Mouse (Mus musculus) liver, postnatal 0 days (tissue): ENCODE results near the gene Znrf1. TPM values are rescaled to one million over a fixed set of nuclear protein-coding genes. Genes with fewer than 3 reads are reported as not detected.
A peak's percentile ranks its signal among the peaks of the same experiment; 100 is the strongest.

Experiments used
- ATAC-seq: fragments of 200-750 bp; cut with Nextera tagmentation; 2 replicates; pipeline ENCODE4 v1.8.0; 2017; ENCODE audit warnings: mild to moderate bottlenecking, moderate library complexity
- DNase-seq: peaks from one replicate; pipeline ENCODE4 v3.0.0-alpha.2; 2016
- H3K27ac ChIP-seq: fragments of 300-500 bp; sonication (generic); 2 replicates; pipeline ENCODE4 v1.5.1; 2014; ENCODE audit warnings: antibody characterized with exemption, moderate library complexity, mild to moderate bottlenecking, low read depth
- H3K27me3 ChIP-seq: fragments of 300-500 bp; sonication (generic); 2 replicates; pipeline ENCODE4 v1.6.1; 2014; ENCODE audit warnings: low read length, control low read depth, mixed read lengths; ENCODE audit not compliant: insufficient read depth
- H3K36me3 ChIP-seq: fragments of 300-500 bp; sonication (generic); replicated peaks from 2 replicates; pipeline ENCODE4 v1.6.1; 2014; ENCODE audit warnings: mild to moderate bottlenecking, control low read depth, low read length, moderate library complexity, mixed read lengths; ENCODE audit not compliant: insufficient read depth
- H3K4me1 ChIP-seq: fragments of 300-500 bp; sonication (generic); 2 replicates; pipeline ENCODE4 v1.6.1; 2014; ENCODE audit warnings: antibody characterized with exemption, mild to moderate bottlenecking, control low read depth; ENCODE audit not compliant: insufficient read depth
- H3K4me2 ChIP-seq: fragments of 300-500 bp; sonication (generic); 2 replicates; pipeline ENCODE4 v1.6.1; 2014; ENCODE audit warnings: low read depth, mild to moderate bottlenecking, low read length, moderate library complexity, mixed read lengths
- H3K4me3 ChIP-seq: fragments of 300-500 bp; sonication (generic); 2 replicates; pipeline ENCODE4 v1.5.1; 2014; ENCODE audit warnings: low read depth, low read length
- H3K9ac ChIP-seq: fragments of 300-500 bp; sonication (generic); replicated peaks from 2 replicates; pipeline ENCODE4 v1.6.1; 2014; ENCODE audit warnings: mild to moderate bottlenecking, moderate library complexity
- H3K9me3 ChIP-seq: fragments of 300-500 bp; sonication (generic); 2 replicates; pipeline ENCODE4 v1.6.1; 2016; ENCODE audit warnings: mild to moderate bottlenecking, control low read depth, low read length, mixed read lengths
- CTCF ChIP-seq: sonication (generic); IDR thresholded peaks from 2 replicates; pipeline ENCODE4 v1.5.1; 2016; ENCODE audit warnings: antibody characterized with exemption, low read depth
- EP300 ChIP-seq: IDR thresholded peaks from 2 replicates; pipeline ENCODE4 v1.6.1; 2016; ENCODE audit warnings: antibody characterized with exemption, low read depth, mild to moderate bottlenecking
- WGBS: fragments of 180-500 bp; shearing (Covaris S2); extraction: QIAGEN DNeasy Blood & Tissue Kit; methylation state at CpG from one replicate; pipeline ENCODE4 v1.1.7; 2014; ENCODE audit not compliant: insufficient replicate concordance; 5-methylcytosine and 5-hydroxymethylcytosine counted together
- polyA plus RNA-seq: library from polyadenylated mRNA; unstranded; fragments of >200 nt; fragmentation: Nextera tagmentation; extraction: Ambion mirVana; gene quantifications from 2 replicates; pipeline ENCODE4 v1.2.1, GENCODE M21; 2015

The Znrf1 gene
- polyA plus RNA-seq, 1 experiment from 2014 or later, result 6.3 TPM

GRCm38 (mm10) chr8:111577880-111578533 lies 42.1 kb downstream of the Znrf1 start:
- no peak overlapping the region for H3K4me2 ChIP-seq
- WGBS, result 72% methylated on average over 9 of the region's 9 CpGs
- TF ChIP-seq CTCF, result no peak
- TF ChIP-seq EP300, result no peak
- no peak overlapping the region for H3K9ac ChIP-seq
- no peaks in the 10 kb centered on the region for H3K9me3 ChIP-seq
- H3K4me1 ChIP-seq, result peaks cover under 1% of the 10 kb centered on the region; the same call in 1 of the 2 replicates
- H3K36me3 ChIP-seq, result no peaks in the 10 kb centered on the region
- ATAC-seq, result no peak
- no peaks in the 10 kb centered on the region for H3K27me3 ChIP-seq
- no peak for DNase-seq
- no peak overlapping the region for H3K4me3 ChIP-seq
- no peak overlapping the region for H3K27ac ChIP-seq

- Histone ChIP-seq H3K4me1 (no peaks in the 10 kb centered on the region), H3K9me3 (no peaks in the 10 kb centered on the region), H3K4me3 (no peak overlapping the region), H3K27ac (no peak overlapping the region), H3K27me3 (no peaks in the 10 kb centered on the region), H3K36me3 (no peaks in the 10 kb centered on the region), H3K4me2 (no peak overlapping the region), H3K9ac (no peak overlapping the region)
- DNase-seq, result no peak
- whole genome bisulfite sequencing, result 85% methylated on average over 1 of the region's 1 CpGs
- no peak for ATAC-seq
- TF ChIP-seq EP300, result no peak
- no peak for TF ChIP-seq CTCF
These were observed 43.4 kb downstream of the Znrf1 start for GRCm38 (mm10) chr8:111579318-111579717.

- no peak overlapping the region for H3K4me2 ChIP-seq
- ATAC-seq, result no peak
- no peaks in the 10 kb centered on the region for H3K4me1 ChIP-seq
- no peak overlapping the region for H3K27ac ChIP-seq
- H3K27me3 ChIP-seq, result no peaks in the 10 kb centered on the region
- H3K36me3 ChIP-seq, result no peaks in the 10 kb centered on the region
- WGBS, result 84% methylated on average over 3 of the region's 3 CpGs
- no peak for TF ChIP-seq EP300
- TF ChIP-seq CTCF, result no peak
- no peak for DNase-seq
- H3K9ac ChIP-seq, result no peak overlapping the region
- no peak overlapping the region for H3K4me3 ChIP-seq
- H3K9me3 ChIP-seq, result no peaks in the 10 kb centered on the region
These were observed 44.4 kb downstream of the Znrf1 start for GRCm38 (mm10) chr8:111580306-111580705.

- Histone ChIP-seq H3K9ac (no peak overlapping the region), H3K4me3 (no peak overlapping the region), H3K4me2 (no peak overlapping the region), H3K27me3 (no peaks in the 10 kb centered on the region), H3K4me1 (no peaks in the 10 kb centered on the region), H3K27ac (no peak overlapping the region), H3K36me3 (no peaks in the 10 kb centered on the region), H3K9me3 (no peaks in the 10 kb centered on the region)
- no peak for TF ChIP-seq CTCF
- TF ChIP-seq EP300, result no peak
- DNase-seq (no peak), ATAC-seq (no peak)
- WGBS, result 88% methylated on average over 3 of the region's 3 CpGs
These were observed 46.5 kb downstream of the Znrf1 start for GRCm38 (mm10) chr8:111582386-111582785.

- H3K27me3 ChIP-seq, result no peaks in the 10 kb centered on the region
- no peak for DNase-seq
- ATAC-seq, result no peak
- H3K9me3 ChIP-seq, result no peaks in the 10 kb centered on the region
- TF ChIP-seq CTCF, result no peak
- TF ChIP-seq EP300, result no peak
- H3K4me3 ChIP-seq, result no peak overlapping the region
- no peaks in the 10 kb centered on the region; the same call in 1 of the 2 replicates for H3K4me1 ChIP-seq
- 80% methylated on average over 3 of the region's 3 CpGs for WGBS
- H3K4me2 ChIP-seq, result no peak overlapping the region
- H3K9ac ChIP-seq, result no peak overlapping the region
- H3K27ac ChIP-seq, result no peak overlapping the region
- no peaks in the 10 kb centered on the region for H3K36me3 ChIP-seq
These were observed 49.0 kb downstream of the Znrf1 start for GRCm38 (mm10) chr8:111584946-111585345.

GRCm38 (mm10) chr8:111587545-111588094 lies 51.7 kb downstream of the Znrf1 start:
- no peak overlapping the region for H3K4me2 ChIP-seq
- no peaks in the 10 kb centered on the region for H3K9me3 ChIP-seq
- no peak overlapping the region for H3K9ac ChIP-seq
- H3K4me3 ChIP-seq, result no peak overlapping the region
- 44% methylated on average over 1 of the region's 1 CpGs for WGBS
- H3K36me3 ChIP-seq, result no peaks in the 10 kb centered on the region
- ATAC-seq (peak; percentile 36; the same call in 1 of the 2 replicates), DNase-seq (no peak)
- TF ChIP-seq CTCF, result no peak
- TF ChIP-seq EP300, result peak; percentile 86
- no peaks in the 10 kb centered on the region; the same call in 1 of the 2 replicates for H3K4me1 ChIP-seq
- H3K27me3 ChIP-seq, result no peaks in the 10 kb centered on the region
- H3K27ac ChIP-seq, result 0 out of 2 replicates have a peak overlapping the region, but pooled peaks have one; percentile 11
